Mouse (Mus musculus) CD4-positive, CD25-positive, alpha-beta regulatory T cell, adult 9 weeks (primary cell): Measurements from ENCODE around the gene C030005K15Rik. TPM values are rescaled to one million over a fixed set of nuclear protein-coding genes. Genes with fewer than 3 reads are reported as not detected.

Experiments
- polyA plus RNA-seq: library from polyadenylated mRNA; unstranded; fragments of 100-300 nt; shearing (Covaris generic); gene quantifications from one replicate; pipeline ENCODE4 v1.2.1, GENCODE M21; 2017

The C030005K15Rik gene
- polyA plus RNA-seq, result not detected

DNA sequence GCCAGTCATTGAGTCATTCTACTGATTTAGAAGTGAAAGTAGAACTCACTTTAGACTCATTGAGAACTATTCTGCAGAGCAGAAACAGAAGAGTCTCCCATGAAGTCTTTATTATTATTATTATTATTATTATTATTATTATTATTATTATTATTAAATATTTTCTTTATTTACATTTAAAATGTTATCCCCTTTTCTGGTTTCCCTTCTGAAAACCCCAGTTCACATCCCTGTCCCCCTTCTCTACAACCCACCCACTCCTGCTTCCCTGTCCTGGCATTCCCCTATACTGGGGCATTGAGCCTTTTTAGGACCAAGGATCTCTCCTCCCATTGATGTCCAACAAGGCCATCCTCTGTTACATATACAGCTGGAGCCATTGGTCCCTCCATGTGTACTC is at the start of gene C030005K15Rik:
Gene C030005K15Rik, minus strand, starts transcription at position 101 of the 400 bp plus-strand sequence.

GRCm38 (mm10) chr10:97692913-97693312 is 33.6 kb downstream of the C030005K15Rik start, which contains the start of gene Ccer1:
TSS of gene Ccer1 (plus strand) at chr10:97693059.

Other genes with a start within 250 kb of the C030005K15Rik start
- not detected for gene Dcn, start 247.1 kb downstream of the C030005K15Rik start, polyA plus RNA-seq
- gene Lum, start 161.6 kb downstream of the C030005K15Rik start, polyA plus RNA-seq, result not detected
- gene Kera, start 119.9 kb downstream of the C030005K15Rik start, polyA plus RNA-seq, result not detected
- not detected for gene Epyc, start 82.7 kb downstream of the C030005K15Rik start, polyA plus RNA-seq
- not detected for gene Ccer1, start 33.7 kb downstream of the C030005K15Rik start, polyA plus RNA-seq